Mouse (Mus musculus): ENCODE measurements at regions not wholly inside any gene's neighbourhood (a gene's known extent, or its start where the extent isn't known, plus 50 kb on each side); places are given as distances from the start of the nearest gene placed in this dataset.

GRCm38 (mm10) chr10:8088321-8088720, 132.3 kb upstream of the Tab2 start:
- no peaks in the 10 kb centered on the region for H3K9me3 ChIP-seq (ENCODE audit: control insufficient read depth, low read length)
- no peaks in the 10 kb centered on the region for H3K36me3 ChIP-seq (ENCODE audit: control insufficient read depth, insufficient read depth, low read length)
- H3K27me3 ChIP-seq (replicated peaks; ENCODE audit: control insufficient read depth, insufficient read depth, low read length) = no peaks in the 10 kb centered on the region
- H3K27ac ChIP-seq (ENCODE audit: low read depth, low read length) = no peak overlapping the region
- peaks cover 4% of the 10 kb centered on the region for H3K4me1 ChIP-seq (ENCODE audit: control insufficient read depth, insufficient read depth, low read depth, low read length)
- ATAC-seq = no peak
- H3K9ac ChIP-seq (ENCODE audit: low read depth, low read length) = no peak overlapping the region
- H3K4me3 ChIP-seq (ENCODE audit: low read length) = no peak overlapping the region
- H3K4me2 ChIP-seq (ENCODE audit: low read length) = no peak overlapping the region
- WGBS = 95% methylated on average over 3 of the region's 3 CpGs

- 51% methylated on average over 2 of the region's 2 CpGs for WGBS
- H3K9ac ChIP-seq (ENCODE audit: low read depth, low read length) = no peak overlapping the region
- no peak overlapping the region for H3K27ac ChIP-seq (ENCODE audit: low read depth, low read length)
- ATAC-seq = no peak
- no peaks in the 10 kb centered on the region for H3K9me3 ChIP-seq (ENCODE audit: control insufficient read depth, low read length)
- H3K27me3 ChIP-seq (replicated peaks; ENCODE audit: control insufficient read depth, insufficient read depth, low read length) = no peaks in the 10 kb centered on the region
- no peak overlapping the region for H3K4me2 ChIP-seq (ENCODE audit: low read length)
- H3K4me3 ChIP-seq (ENCODE audit: low read length) = no peak overlapping the region
- H3K4me1 ChIP-seq (ENCODE audit: control insufficient read depth, insufficient read depth, low read depth, low read length) = peaks cover 4% of the 10 kb centered on the region
- no peaks in the 10 kb centered on the region for H3K36me3 ChIP-seq (ENCODE audit: control insufficient read depth, insufficient read depth, low read length)
These were observed 131.1 kb upstream of the Tab2 start for GRCm38 (mm10) chr10:8087106-8087505.

GRCm38 (mm10) chr10:8086442-8086841, 130.4 kb upstream of the Tab2 start:
- no peaks in the 10 kb centered on the region for H3K27me3 ChIP-seq (replicated peaks; ENCODE audit: control insufficient read depth, insufficient read depth, low read length)
- H3K4me1 ChIP-seq (ENCODE audit: control insufficient read depth, insufficient read depth, low read depth, low read length) = peaks cover 4% of the 10 kb centered on the region
- no peak overlapping the region for H3K4me3 ChIP-seq (ENCODE audit: low read length)
- no peaks in the 10 kb centered on the region for H3K9me3 ChIP-seq (ENCODE audit: control insufficient read depth, low read length)
- no peak for ATAC-seq
- no peak overlapping the region for H3K27ac ChIP-seq (ENCODE audit: low read depth, low read length)
- 83% methylated on average over 4 of the region's 4 CpGs for WGBS
- H3K9ac ChIP-seq (ENCODE audit: low read depth, low read length) = no peak overlapping the region
- H3K36me3 ChIP-seq (ENCODE audit: control insufficient read depth, insufficient read depth, low read length) = no peaks in the 10 kb centered on the region
- H3K4me2 ChIP-seq (ENCODE audit: low read length) = no peak overlapping the region

- Histone ChIP-seq H3K9ac (ENCODE audit: low read depth, low read length) (no peak overlapping the region), H3K36me3 (ENCODE audit: control insufficient read depth, insufficient read depth, low read length) (no peaks in the 10 kb centered on the region), H3K4me1 (ENCODE audit: control insufficient read depth, insufficient read depth, low read depth, low read length) (no peaks in the 10 kb centered on the region), H3K27ac (ENCODE audit: low read depth, low read length) (no peak overlapping the region), H3K27me3 (replicated peaks; ENCODE audit: control insufficient read depth, insufficient read depth, low read length) (no peaks in the 10 kb centered on the region), H3K4me3 (ENCODE audit: low read length) (no peak overlapping the region), H3K9me3 (ENCODE audit: control insufficient read depth, low read length) (no peaks in the 10 kb centered on the region), H3K4me2 (ENCODE audit: low read length) (no peak overlapping the region)
- WGBS = 80% methylated on average over 8 of the region's 8 CpGs
- ATAC-seq = no peak
These were observed 122.1 kb upstream of the Tab2 start for GRCm38 (mm10) chr10:8077904-8078811.

GRCm38 (mm10) chr10:8072463-8072862, 116.4 kb upstream of the Tab2 start:
- no peaks in the 10 kb centered on the region for H3K27me3 ChIP-seq (replicated peaks; ENCODE audit: control insufficient read depth, insufficient read depth, low read length)
- 72% methylated on average over 1 of the region's 1 CpGs for WGBS
- no peak overlapping the region for H3K4me2 ChIP-seq (ENCODE audit: low read length)
- H3K4me3 ChIP-seq (ENCODE audit: low read length) = no peak overlapping the region
- H3K27ac ChIP-seq (ENCODE audit: low read depth, low read length) = no peak overlapping the region
- no peaks in the 10 kb centered on the region for H3K4me1 ChIP-seq (ENCODE audit: control insufficient read depth, insufficient read depth, low read depth, low read length)
- H3K9me3 ChIP-seq (ENCODE audit: control insufficient read depth, low read length) = no peaks in the 10 kb centered on the region
- no peaks in the 10 kb centered on the region for H3K36me3 ChIP-seq (ENCODE audit: control insufficient read depth, insufficient read depth, low read length)
- no peak for ATAC-seq
- H3K9ac ChIP-seq (ENCODE audit: low read depth, low read length) = no peak overlapping the region

- H3K27me3 ChIP-seq (replicated peaks; ENCODE audit: control insufficient read depth, insufficient read depth, low read length) = no peaks in the 10 kb centered on the region
These were observed 115.8 kb upstream of the Tab2 start for GRCm38 (mm10) chr10:8071858-8072257.

GRCm38 (mm10) chr10:8070472-8070871, 114.4 kb upstream of the Tab2 start:
- WGBS = 69% methylated on average over 2 of the region's 2 CpGs
- Histone ChIP-seq H3K27me3 (replicated peaks; ENCODE audit: control insufficient read depth, insufficient read depth, low read length) (no peaks in the 10 kb centered on the region), H3K9me3 (ENCODE audit: control insufficient read depth, low read length) (no peaks in the 10 kb centered on the region), H3K27ac (ENCODE audit: low read depth, low read length) (no peak overlapping the region), H3K4me1 (ENCODE audit: control insufficient read depth, insufficient read depth, low read depth, low read length) (no peaks in the 10 kb centered on the region), H3K36me3 (ENCODE audit: control insufficient read depth, insufficient read depth, low read length) (no peaks in the 10 kb centered on the region), H3K9ac (ENCODE audit: low read depth, low read length) (no peak overlapping the region), H3K4me3 (ENCODE audit: low read length) (no peak overlapping the region), H3K4me2 (ENCODE audit: low read length) (no peak overlapping the region)
- no peak for ATAC-seq

More at GRCm38 (mm10) chr10:8071858-8072257, 115.8 kb upstream of the Tab2 start:
- no peak overlapping the region for H3K4me3 ChIP-seq (ENCODE audit: low read length)
- H3K9ac ChIP-seq (ENCODE audit: low read depth, low read length) = no peak overlapping the region
- 78% methylated on average over 3 of the region's 3 CpGs for WGBS
- H3K27ac ChIP-seq (ENCODE audit: low read depth, low read length) = no peak overlapping the region
- no peaks in the 10 kb centered on the region for H3K36me3 ChIP-seq (ENCODE audit: control insufficient read depth, insufficient read depth, low read length)
- H3K4me1 ChIP-seq (ENCODE audit: control insufficient read depth, insufficient read depth, low read depth, low read length) = no peaks in the 10 kb centered on the region
- no peaks in the 10 kb centered on the region for H3K9me3 ChIP-seq (ENCODE audit: control insufficient read depth, low read length)
- no peak overlapping the region for H3K4me2 ChIP-seq (ENCODE audit: low read length)
- no peak for ATAC-seq

GRCm38 (mm10) chr10:8066926-8067325, 110.9 kb upstream of the Tab2 start:
- H3K27ac ChIP-seq (ENCODE audit: low read depth, low read length) = no peak overlapping the region
- no peak overlapping the region for H3K9ac ChIP-seq (ENCODE audit: low read depth, low read length)
- ATAC-seq = no peak
- H3K9me3 ChIP-seq (ENCODE audit: control insufficient read depth, low read length) = no peaks in the 10 kb centered on the region
- no peaks in the 10 kb centered on the region for H3K36me3 ChIP-seq (ENCODE audit: control insufficient read depth, insufficient read depth, low read length)
- H3K4me3 ChIP-seq (ENCODE audit: low read length) = no peak overlapping the region
- H3K27me3 ChIP-seq (replicated peaks; ENCODE audit: control insufficient read depth, insufficient read depth, low read length) = no peaks in the 10 kb centered on the region
- no peaks in the 10 kb centered on the region; the same call in 1 of the 2 replicates for H3K4me1 ChIP-seq (ENCODE audit: control insufficient read depth, insufficient read depth, low read depth, low read length)
- 81% methylated on average over 3 of the region's 3 CpGs for WGBS
- no peak overlapping the region for H3K4me2 ChIP-seq (ENCODE audit: low read length)

GRCm38 (mm10) chr10:8065746-8066145, 109.7 kb upstream of the Tab2 start:
- Histone ChIP-seq H3K4me1 (ENCODE audit: control insufficient read depth, insufficient read depth, low read depth, low read length) (no peaks in the 10 kb centered on the region; the same call in 1 of the 2 replicates), H3K9me3 (ENCODE audit: control insufficient read depth, low read length) (no peaks in the 10 kb centered on the region), H3K27me3 (replicated peaks; ENCODE audit: control insufficient read depth, insufficient read depth, low read length) (no peaks in the 10 kb centered on the region), H3K36me3 (ENCODE audit: control insufficient read depth, insufficient read depth, low read length) (no peaks in the 10 kb centered on the region), H3K9ac (ENCODE audit: low read depth, low read length) (no peak overlapping the region), H3K4me2 (ENCODE audit: low read length) (no peak overlapping the region), H3K27ac (ENCODE audit: low read depth, low read length) (no peak overlapping the region), H3K4me3 (ENCODE audit: low read length) (no peak overlapping the region)
- ATAC-seq = no peak
- WGBS = 83% methylated on average over 8 of the region's 8 CpGs

All from hindbrain, embryonic 16.5 days (tissue).